Mouse (Mus musculus) lung, adult 18-20 months (tissue): Measurements from ENCODE around the gene Olfr312.
"Not testable (repeated sequence)": the region's sequence is repeated elsewhere in the genome, so short reads cannot be mapped to it uniquely, and the experiment has no call there.

Experiments
- DNase-seq, 2 experiments: peaks; one replicate each; pipeline ENCODE4 v3.0.0; 2022; ENCODE audit warnings: mixed read lengths in 2 of 2

Gene Olfr312

GRCm38 (mm10) chr11:58828937-58829336 is at the start of gene Olfr312:
TSS of gene Olfr312 (plus strand) at chr11:58829237.
- not testable (repeated sequence) for DNase-seq

- DNase-seq: no peak
These were observed 46.5 kb upstream of the Olfr312 start, which contains the start of gene Olfr314 for GRCm38 (mm10) chr11:58782480-58783089. TSS of gene Olfr314 (plus strand) at chr11:58782952.

- no peak for DNase-seq
These were observed 44.9 kb upstream of the Olfr312 start for GRCm38 (mm10) chr11:58784182-58784581.

GRCm38 (mm10) chr11:58787651-58788050 is 41.4 kb upstream of the Olfr312 start:
- no peak for DNase-seq

- DNase-seq: no peak
These were observed 40.7 kb upstream of the Olfr312 start for GRCm38 (mm10) chr11:58788346-58788745.

DNA sequence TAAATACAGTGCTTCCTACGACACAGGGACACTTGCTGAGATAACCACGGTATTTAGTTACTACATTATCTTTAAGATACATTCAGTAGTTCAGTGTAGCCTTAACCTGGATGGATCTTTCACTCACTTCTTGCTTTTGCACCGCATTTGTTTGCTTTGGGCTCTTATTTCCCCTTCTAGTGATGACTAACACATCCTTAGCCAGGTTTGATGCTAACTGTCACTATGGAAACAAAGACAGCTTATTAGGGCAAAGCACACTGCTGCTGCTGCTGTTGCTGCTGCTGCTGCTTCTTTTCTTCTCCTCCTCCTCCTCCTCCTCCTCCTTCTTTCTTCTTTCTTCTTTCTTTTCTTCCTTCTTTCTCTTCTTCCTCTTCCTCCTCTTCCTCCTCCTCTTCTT is 39.5 kb upstream of the Olfr312 start:
- no peak for DNase-seq

DNA sequence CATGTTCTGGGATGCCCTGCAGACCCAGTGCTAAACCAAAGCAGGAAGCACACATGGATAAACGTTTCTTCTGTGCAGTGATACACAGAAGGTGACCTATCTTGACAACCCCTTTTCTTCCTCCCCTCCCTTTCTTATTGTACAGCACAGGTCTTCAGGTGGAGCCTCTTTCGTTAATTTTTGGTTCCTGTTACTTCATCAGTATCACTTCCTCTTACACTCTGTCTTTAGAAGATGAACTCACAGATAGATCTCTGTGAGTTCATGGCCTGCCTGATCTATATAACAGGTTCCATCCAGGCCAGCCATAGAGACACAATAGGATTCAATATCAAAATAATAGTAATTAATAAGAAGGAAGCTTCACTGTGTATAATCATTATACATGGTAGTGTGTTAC is 39.0 kb upstream of the Olfr312 start:
- DNase-seq: no peak

DNA sequence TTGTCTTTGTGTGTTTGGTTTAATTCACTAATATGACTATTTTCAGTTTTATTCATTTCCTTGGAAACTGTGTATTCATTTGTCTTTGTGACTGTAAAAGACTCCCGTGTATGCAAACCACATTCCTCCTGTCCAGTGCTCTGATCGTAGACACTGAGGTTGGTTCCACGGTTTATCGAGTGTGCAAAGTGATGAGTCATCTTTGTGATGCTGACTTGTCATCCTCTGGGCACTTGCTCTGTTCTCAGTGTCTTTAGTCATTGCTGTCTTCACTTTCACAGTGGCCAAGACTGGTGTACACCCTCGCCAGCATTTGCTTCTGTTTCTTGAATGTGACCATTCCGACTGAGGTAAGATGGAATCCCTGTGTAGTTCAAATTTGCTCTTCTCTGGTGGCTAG is 38.4 kb upstream of the Olfr312 start:
- DNase-seq: no peak

GRCm38 (mm10) chr11:58795856-58796255 is 33.2 kb upstream of the Olfr312 start:
- DNase-seq: no peak

DNA sequence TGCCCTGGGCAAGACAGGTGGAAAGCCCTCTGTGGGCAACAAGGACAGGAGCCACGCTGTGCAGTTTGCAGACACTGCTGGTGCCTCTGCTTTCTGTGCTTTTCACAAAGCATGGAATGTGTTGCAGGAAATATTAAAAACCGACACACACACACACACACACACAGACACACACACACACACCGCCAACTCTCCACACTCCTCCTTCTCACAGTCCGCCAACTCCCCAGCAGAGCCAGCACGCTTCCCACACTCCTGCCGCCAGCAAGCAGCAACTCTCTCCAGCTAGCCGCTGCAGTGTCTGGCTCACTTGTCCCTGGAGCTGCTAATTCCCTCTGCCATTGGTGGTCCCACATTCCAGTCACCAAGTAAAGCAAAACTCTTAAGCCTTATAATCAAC is 32.2 kb upstream of the Olfr312 start:
- DNase-seq: no peak

DNA sequence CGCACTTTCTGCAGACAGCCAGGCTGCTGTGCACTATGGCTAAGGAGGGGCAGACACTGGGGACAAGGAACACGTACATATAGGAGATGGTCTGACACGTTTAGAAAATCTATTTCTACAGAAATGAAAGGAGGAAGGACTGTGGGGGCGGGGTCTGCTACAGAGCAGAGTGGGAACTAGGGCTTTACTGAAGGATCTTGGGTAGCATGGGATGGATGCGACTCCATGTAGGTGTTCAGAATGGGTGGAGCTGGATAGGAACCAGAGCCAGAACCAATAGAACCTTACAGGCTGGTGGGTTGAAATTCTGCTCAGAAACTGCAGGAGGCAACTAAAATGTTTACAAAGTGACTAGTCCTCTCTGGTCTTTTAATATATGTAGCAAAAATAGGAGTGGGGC is 29.3 kb upstream of the Olfr312 start:
- no peak for DNase-seq

DNA sequence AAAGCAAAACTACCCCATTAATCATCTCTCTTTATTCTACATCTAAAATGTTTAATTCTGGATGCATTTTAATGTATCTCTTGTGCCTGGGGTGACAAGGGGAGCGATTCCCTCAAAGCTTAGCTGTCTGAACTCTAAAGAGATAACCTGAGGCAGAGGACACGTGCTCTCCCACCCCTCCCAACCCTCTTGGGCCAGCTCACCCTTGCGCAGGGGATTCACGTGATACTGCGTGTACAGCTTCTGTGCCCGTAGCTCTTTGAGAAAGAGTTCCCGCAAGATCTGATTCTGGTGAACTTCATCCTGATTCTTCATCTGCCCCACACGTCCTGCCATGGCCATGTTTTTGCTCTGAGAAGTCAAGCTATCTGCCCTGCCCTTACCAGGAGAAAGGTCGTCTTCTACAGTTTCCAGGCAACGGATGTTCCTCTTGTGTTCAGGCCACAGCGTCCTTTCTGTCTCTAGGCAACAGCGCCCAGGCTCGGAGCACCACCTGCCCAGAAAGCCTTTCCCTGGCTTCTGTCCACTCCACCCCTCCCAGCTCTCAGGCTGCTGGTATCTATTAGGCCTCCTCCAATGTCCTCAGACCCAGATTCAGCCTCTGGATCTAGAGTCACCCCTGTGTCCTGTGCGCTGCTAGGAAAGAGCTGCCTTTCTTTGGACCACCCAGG is 27.3 kb upstream of the Olfr312 start, which contains the start of gene Fam183b:
Gene Fam183b (minus strand): TSS at position 403 of the 671 bp plus-strand sequence.
- DNase-seq: peak; percentile 6 to 22

DNA sequence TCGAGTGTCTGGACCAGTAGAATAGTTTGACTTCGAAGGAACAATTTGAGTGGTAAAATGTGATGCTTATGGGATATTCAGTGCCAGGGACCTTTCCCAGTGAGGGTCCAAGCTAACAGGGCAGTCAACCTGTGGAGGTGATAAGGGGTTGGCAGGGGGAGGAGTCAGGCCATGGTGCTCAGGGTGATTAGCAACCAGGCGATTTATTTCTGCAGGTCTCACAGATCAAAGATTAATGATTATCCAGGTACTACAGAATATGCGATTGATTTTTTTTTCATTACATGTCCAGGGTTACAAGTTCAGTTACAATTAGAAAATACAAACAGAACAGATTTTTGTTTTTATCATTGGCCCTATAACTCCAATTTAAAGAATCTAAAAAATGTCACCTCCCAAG is 25.2 kb upstream of the Olfr312 start:
- DNase-seq: no peak

- no peak for DNase-seq
These were observed 24.6 kb upstream of the Olfr312 start for GRCm38 (mm10) chr11:58804393-58804792.

GRCm38 (mm10) chr11:58812001-58812400 is 17.0 kb upstream of the Olfr312 start:
- DNase-seq: no peak

- DNase-seq: not testable (repeated sequence)
These were observed 14.3 kb upstream of the Olfr312 start, which contains the start of gene Olfr313 for GRCm38 (mm10) chr11:58814700-58815099. TSS of gene Olfr313 (plus strand) at chr11:58815000.

DNA sequence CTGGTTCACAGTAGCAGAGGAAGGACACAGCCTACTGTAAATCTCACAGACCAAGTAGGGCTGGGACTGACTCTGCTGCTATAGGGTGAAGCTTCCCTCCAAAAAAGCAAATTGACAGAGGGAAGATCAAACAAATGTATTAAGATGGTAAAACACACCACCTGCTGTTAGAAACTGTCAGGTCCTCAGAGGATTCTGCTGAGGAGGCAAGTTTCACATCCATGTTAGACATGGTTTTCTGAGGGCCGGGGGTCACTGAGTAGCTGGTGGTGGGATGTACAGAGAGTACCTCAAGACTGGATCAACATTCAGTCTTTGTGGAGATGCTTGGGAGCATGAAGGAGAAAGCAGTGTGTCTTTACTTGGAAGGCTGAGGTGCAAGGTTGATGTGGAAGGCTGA is 13.4 kb upstream of the Olfr312 start:
- DNase-seq: no peak

GRCm38 (mm10) chr11:58829764-58830163 is 727 bp downstream of the Olfr312 start:
- DNase-seq: no peak

DNA sequence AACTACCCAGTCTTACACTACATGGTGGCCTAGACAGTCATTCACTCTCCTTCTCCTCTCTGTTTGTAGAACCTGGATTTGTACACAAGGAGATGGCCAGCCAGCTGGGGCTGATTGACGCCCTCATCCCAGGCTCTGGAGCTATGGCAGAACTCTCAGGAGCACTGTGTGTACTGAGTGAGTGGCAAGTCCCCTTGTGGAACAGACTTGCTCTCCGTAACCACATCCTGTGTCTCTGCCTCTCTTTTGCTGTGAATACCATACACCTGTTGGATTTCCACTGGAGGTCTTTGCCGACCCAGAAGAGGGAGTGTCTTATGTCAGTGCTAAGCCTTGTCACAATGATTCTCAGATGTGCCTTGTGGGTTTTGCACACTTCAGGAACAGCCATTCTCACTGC is 3.5 kb downstream of the Olfr312 start:
- not testable (repeated sequence) for DNase-seq

DNA sequence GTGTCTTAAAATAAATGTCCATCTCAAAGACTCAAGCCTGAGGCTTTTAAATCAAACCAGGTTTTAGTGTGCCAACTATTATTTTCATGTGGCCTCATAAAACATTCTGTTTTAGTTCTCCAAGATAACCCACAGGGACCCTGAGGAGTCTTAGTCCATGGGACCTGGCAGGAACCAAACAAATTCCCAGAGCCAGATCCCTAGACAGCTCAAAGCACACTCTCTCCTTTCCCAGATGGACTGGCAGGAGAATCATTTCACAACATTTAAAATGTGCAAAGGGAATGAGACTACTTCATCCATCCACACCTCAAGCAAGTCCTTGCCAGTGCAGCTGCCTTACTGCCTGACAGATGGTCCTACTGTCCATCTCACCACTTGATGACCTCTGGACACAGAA is 9.9 kb downstream of the Olfr312 start, which contains the start of gene Olfr311:
Gene Olfr311 (plus strand): TSS at position 301 of the 400 bp plus-strand sequence.
- DNase-seq: not testable (repeated sequence)

GRCm38 (mm10) chr11:58846919-58847461 is 18.0 kb downstream of the Olfr312 start, which contains the start of gene Gm12258:
TSS of gene Gm12258 (plus strand) at chr11:58847158.
- peak; percentile 90 to 93 for DNase-seq

DNA sequence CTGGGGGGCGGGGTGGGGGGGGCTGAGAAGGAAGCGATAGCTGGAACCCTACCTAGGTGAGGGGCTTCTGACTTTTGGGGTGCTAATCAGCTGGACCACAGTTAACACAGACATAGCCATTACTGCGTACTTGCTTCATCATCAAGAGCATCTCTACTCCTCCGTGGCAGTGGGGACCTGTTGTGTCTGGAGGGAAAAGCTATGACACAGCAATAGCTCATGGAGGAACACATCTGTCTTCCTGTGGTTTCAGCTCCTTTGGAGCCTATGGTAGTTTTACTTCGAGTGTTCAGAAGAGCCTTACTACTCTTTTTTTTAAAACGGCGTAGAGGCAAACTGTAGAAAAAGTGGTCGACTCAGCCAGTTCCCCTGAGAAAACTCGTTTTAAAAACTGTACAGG is 18.6 kb downstream of the Olfr312 start:
- no peak for DNase-seq

- no peak for DNase-seq
These were observed 20.7 kb downstream of the Olfr312 start for GRCm38 (mm10) chr11:58849731-58850130.

DNA sequence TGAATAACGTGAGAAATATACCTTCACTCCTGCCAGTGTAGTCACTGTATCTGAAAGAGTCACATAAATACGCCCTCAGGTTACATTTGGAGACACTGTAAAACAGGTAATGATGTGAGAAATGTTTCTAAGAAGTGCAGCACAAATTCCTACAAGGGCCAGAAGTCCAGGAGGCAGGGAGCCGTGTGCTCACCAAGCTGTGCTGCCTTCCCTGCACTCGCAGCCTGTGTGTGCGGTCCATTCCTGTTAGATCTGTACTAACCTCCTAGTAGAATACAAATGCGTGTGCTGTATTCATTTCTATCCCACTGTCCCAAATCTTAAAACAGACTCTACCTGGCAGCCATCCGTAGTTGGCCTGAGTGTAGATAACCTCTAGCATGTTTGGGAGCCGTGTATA is 31.7 kb downstream of the Olfr312 start:
- no peak for DNase-seq
